Mouse (Mus musculus) brain, embryonic 18.5 days (tissue): Measurements from ENCODE around the gene Bbs9.

Experiments used
- DNase-seq: peaks from one replicate; pipeline ENCODE4 v3.0.0-alpha.2; 2012; ENCODE audit warnings: low read depth, low spot score

Bbs9 gene

GRCm38 (mm10) chr9:22800675-22801074, 325.2 kb downstream of the Bbs9 start:
- DNase-seq, result no peak

- DNase-seq, result no peak
Measured at GRCm38 (mm10) chr9:22805981-22806380, 330.5 kb downstream of the Bbs9 start.

DNA sequence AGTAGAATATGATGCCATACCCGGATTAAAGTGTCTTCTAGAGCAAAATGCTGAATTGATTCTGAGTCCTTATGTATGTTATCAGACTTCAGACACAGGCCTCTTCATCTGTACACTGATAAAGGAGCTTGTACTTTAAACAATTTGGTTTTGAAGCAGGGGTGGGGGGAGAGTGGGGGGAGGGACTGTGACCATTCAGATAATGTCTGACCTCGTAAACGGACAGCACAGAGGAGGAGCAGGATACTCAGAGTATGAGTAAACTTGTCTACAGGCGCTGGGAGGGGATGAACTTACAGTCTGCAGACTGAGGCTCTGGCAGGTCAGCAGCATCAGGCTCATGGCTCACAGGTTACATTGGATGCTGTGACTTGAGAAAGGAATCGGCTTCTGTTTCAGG, 331.0 kb downstream of the Bbs9 start:
- no peak for DNase-seq

DNA sequence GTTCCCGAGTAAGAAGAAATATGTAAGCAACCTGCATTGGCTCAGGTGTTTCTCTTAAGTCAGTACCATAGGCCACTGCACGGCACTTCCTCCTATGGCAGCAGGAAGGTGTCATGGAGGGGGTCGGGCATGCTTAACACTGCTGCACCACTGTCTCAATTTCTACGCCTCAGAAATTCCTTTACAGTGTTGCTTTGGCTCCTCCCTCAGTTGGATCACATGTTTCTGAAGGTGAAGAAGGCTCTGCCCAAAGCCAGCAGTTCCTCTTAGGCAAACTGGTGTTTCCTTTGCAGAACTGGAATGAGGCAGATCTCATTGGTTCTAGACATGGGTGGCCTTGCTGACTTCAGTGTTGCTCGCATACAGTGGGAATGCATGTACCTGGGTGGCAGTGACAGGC, 332.2 kb downstream of the Bbs9 start:
- no peak for DNase-seq

DNA sequence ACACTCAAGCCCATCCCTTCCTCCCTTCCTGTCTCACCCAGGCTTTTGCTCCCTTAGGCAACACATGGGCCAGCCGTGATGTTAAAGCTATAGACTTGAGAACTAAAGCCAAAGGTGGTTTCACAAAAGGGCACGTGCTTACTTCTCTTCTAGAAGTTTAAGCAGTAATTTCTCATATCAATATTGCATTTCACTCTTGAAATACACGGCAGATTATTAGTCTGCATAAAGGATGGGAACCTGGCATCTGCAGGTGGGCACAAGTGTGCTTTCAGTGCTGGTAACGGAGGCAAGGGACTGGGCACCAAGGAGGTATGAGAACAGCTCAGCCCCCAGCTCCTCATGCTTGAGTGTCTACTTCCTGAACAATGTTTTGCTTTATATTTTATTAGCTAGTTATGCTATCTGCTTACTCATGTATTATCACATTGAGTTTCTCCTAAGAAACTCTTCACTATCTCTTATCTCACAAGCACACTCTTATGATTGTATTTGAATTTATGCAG, 334.2 kb downstream of the Bbs9 start:
- DNase-seq, result no peak

- DNase-seq, result no peak
Measured at GRCm38 (mm10) chr9:22810454-22810853, 334.9 kb downstream of the Bbs9 start.

DNA sequence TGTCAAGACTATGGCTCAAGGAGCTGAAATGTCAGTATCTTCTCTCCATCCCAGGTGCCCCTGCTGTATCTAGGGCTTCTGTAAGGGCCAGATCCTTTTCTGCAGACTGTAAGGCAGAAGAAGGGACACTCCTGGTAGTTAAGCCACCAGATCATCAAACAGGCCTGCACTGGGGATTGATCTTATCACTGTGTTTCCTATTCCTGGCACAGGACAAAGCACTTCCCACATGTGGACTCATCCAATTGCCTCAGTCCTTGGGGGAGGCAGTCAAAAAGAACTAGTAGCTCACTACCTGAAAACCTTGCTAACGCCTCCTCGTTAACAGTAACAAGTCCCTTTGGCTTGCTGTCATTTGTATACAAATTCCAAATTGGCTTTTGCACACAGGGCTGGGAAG, 336.4 kb downstream of the Bbs9 start:
- no peak for DNase-seq

GRCm38 (mm10) chr9:22814407-22815092, 339.0 kb downstream of the Bbs9 start:
- no peak for DNase-seq

DNA sequence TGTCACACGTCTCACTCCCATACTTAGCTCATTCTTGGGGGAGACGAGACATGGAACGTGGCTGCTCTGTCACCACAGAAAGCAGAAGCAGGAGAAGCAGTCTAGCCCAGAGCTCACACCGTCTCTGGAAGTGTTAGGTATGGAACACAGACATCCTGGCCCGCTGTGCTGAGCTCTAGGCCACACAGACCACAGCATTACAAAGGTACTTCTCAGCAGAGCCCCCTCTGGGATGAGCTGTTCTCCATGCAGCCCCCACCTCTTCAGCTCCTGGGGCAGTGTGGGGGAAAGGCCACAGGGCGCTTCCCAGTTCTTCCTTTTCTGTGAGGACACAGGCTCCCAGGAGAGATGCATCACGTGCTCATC, 339.6 kb downstream of the Bbs9 start:
- no peak for DNase-seq

DNA sequence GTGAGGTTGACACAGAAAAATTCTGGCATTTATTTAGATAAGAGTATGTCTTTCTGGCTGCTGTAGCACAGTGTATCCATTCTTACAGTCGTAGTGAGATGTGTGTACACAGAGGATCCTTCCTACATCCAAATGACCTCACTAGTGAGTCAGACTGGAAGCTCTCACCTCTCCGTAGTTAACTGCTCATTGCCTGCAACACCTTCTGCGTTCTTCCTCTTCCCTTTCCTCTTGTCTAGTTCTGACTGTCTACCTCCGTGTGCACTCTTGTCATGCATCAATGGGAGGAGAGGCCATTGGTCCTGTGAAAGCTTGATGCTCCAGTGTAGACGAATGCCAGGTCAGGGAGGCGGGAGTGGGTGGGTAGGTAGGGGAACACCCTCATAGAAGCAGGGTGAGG, 344.0 kb downstream of the Bbs9 start:
- no peak for DNase-seq

DNA sequence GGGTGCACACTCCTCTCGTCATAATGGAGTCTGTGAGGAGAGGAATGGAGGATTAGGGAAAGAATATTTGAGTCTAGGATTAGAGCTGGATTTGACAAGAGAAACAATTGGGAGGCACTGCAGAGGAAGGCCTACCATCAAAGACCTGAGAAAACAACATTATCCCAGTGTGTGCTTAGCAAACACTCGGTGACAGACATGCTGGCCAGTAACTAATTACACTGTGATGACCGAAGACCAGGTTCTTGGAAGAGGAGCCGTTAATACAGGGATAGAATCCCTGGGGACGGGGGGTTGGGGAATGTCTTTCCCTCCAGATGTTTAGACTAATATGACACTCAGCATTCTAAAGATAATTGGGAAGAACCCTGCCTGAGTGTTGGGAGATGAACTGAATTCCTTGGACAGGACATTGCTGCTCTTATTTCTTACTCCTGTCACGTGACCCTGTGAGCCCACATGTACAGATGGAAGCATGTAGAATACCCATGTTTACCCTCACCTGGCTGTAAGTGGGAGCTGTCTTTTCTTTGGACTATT, 345.2 kb downstream of the Bbs9 start:
- DNase-seq, result no peak

DNA sequence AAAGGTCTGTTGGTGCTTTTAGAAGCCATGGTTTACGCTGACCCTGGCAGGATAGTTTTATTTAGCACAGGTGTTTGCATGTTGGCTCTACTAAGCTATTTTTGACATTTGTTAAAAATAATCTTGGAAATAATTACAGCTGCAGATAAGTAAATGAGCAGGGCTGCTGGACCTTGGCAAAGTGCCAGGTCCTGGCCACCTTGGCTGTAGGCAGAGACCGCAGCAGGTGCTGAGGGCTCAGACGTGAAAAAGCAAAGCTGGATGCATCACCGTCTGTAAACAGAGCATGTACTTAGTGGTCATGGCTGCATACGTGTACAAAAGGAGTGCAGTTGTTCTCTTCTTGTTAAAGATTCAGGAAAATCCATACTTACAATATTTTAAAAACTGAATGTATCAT, 347.3 kb downstream of the Bbs9 start:
- no peak for DNase-seq

DNA sequence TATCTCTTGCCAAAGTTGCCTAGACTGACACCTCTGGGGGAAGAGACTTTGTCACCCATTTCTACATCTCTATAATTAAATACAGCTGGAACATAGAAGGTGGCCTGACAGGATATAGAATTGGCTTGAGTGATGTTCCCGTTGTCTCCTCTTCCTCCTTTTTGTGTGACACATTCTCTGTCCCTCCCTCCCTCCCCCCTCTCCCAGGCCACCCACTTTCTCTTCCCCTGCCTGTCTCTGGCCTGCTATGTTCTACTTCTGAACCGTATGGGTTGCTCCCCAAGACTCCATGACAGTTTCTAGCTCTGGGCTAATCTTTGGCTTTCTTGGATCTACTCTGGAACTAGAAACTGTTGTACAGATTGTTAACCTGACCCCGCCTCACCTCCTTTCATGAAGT, 348.3 kb downstream of the Bbs9 start:
- DNase-seq, result no peak

DNA sequence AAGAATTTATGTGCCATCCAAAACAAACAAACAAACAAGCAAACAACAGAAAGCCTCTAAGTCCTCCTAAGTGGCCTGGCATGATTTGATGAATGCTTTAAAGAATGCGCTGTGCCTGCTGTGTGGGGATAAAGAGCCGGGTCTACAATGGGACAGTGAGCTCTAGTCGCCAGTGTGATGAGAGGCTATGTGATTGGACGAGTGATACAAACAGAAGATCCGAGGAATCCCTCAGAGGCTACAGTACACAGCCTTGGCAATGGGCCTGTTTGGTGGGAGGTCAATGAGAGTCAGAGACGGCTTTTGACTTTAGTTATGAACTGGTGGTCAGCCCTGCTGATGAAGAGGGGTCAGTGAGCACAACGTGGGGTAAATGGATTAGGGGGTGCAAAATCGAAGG, 349.4 kb downstream of the Bbs9 start:
- no peak for DNase-seq

GRCm38 (mm10) chr9:22826571-22826990, 351.1 kb downstream of the Bbs9 start:
- DNase-seq, result peak; percentile 45

DNA sequence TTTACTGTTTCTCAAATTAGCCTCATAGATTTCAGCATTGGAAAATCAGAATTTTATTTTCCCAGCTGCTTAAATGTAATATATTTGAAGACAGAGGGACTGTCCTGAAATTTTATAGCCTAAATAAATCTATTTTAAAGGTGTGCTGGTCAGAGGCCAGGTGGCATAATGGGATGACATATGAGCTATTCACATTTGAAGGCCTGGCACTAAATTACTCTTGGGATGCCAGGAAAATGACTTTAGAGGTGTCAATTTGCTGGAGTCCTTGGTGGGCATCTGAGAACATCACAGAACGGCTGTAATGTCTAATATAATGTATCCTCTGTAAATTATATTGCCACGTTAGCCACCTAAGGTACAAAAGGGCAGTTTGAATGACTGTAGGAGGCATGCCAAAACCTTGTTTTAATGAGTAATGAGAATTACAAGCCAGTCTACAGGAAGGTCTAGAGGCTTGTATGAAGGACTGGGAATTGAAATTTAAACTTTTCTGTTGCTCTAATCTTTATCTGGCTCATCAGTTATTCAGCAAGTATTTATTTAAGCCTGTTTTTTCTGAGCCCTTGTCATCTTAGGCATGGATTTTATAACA, 351.8 kb downstream of the Bbs9 start:
- no peak for DNase-seq

DNA sequence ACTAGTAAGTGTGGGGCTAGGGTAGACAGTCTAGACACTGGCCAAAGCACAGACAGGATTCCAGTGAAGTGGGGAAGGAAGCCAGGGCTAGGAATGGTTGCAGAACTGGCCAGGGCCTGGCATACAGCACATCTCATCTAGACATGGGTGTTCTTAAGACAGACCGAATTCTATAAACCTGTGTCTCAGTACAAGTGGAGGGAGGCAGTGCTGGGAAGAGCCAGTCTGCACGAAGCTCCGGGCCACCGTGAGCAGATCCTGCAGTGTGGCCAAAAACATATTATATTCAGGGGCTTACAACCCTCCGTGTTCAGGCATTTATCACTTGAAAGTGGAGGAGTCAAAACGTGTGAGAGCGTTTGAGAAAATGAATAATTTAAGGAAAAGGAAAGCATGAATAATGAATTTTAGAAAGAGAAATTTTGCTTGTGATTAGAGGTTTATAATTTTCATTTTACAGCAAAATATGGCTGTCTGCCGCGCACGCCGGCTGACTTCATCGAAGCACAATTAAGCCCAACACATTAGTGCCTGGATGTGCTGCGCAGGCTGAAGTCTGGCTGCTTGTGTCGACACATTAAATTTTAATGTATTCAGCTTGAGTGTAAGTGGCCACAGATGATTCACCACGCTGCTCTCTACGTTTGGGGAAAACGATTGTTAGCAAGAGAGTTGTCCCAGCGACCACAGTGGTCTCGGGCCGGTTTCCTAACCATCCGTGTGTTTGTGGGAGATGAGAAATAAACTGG, 353.9 kb downstream of the Bbs9 start:
- DNase-seq, result no peak

GRCm38 (mm10) chr9:22834994-22835512, 359.5 kb downstream of the Bbs9 start:
- DNase-seq, result no peak

GRCm38 (mm10) chr9:22837000-22837399, 361.5 kb downstream of the Bbs9 start:
- no peak for DNase-seq

GRCm38 (mm10) chr9:22837702-22838210, 362.2 kb downstream of the Bbs9 start:
- DNase-seq, result no peak

GRCm38 (mm10) chr9:22846048-22846447, 370.5 kb downstream of the Bbs9 start:
- no peak for DNase-seq

DNA sequence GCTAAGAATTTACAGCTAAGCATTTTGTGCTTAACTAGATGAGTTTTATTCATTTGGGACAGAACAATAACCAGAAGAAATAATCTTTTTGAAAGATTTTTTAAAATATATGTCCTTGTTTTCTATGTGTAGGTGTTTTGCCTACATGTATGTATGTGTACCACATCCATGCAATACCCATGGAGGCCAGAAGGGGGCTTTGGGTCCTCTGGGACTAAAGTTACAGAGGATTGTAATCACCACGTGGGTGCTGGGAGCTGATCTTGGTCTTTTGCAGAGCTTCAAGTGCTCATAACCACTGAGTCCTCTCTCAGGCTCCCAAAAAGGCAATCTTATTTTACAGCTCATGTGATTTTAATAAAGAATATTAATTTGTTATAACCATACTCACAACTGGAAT, 371.3 kb downstream of the Bbs9 start:
- no peak for DNase-seq
